Mouse (Mus musculus) forebrain, postnatal 0 days (tissue): Measurements from ENCODE around the gene Angptl1. TPM values are rescaled to one million over a fixed set of nuclear protein-coding genes. Genes with fewer than 3 reads are reported as not detected.
A peak's percentile ranks its signal among the peaks of the same experiment; 100 is the strongest.

Experiments used
- ATAC-seq: fragments of 200-750 bp; cut with Nextera tagmentation; 2 replicates; pipeline ENCODE4 v1.8.0; 2017; ENCODE audit warnings: mild to moderate bottlenecking, moderate library complexity
- DNase-seq: peaks from one replicate; pipeline ENCODE4 v3.0.0-alpha.2; 2015
- H3K27ac ChIP-seq: fragments of 300-500 bp; sonication (generic); 2 replicates; pipeline ENCODE4 v1.5.1; 2014; ENCODE audit warnings: low read depth, mild to moderate bottlenecking, antibody characterized with exemption, low read length, moderate library complexity, mixed read lengths
- H3K27me3 ChIP-seq: fragments of 300-500 bp; sonication (generic); 2 replicates; pipeline ENCODE4 v1.6.1; 2014; ENCODE audit warnings: mild to moderate bottlenecking, low read length, mixed read lengths; ENCODE audit not compliant: insufficient read depth
- H3K36me3 ChIP-seq: fragments of 300-500 bp; sonication (generic); 2 replicates; pipeline ENCODE4 v1.6.1; 2014; ENCODE audit warnings: mild to moderate bottlenecking, moderate library complexity; ENCODE audit not compliant: insufficient read depth
- H3K4me1 ChIP-seq: fragments of 300-500 bp; sonication (generic); 2 replicates; pipeline ENCODE4 v1.6.1; 2014; ENCODE audit warnings: antibody characterized with exemption; ENCODE audit not compliant: insufficient read depth
- H3K4me2 ChIP-seq: fragments of 300-500 bp; sonication (generic); 2 replicates; pipeline ENCODE4 v1.6.1; 2014; ENCODE audit warnings: low read depth, mild to moderate bottlenecking, moderate library complexity
- H3K4me3 ChIP-seq: fragments of 300-500 bp; sonication (generic); 2 replicates; pipeline ENCODE4 v1.5.1; 2014; ENCODE audit warnings: low read depth, low read length, mixed read lengths
- H3K9ac ChIP-seq: fragments of 300-500 bp; sonication (generic); 2 replicates; pipeline ENCODE4 v1.6.1; 2014; ENCODE audit warnings: mild to moderate bottlenecking
- H3K9me3 ChIP-seq: fragments of 300-500 bp; sonication (generic); 2 replicates; pipeline ENCODE4 v1.6.1; 2016; ENCODE audit warnings: low read length
- CTCF ChIP-seq: sonication (generic); IDR thresholded peaks from 2 replicates; pipeline ENCODE4 v1.5.1; 2016; ENCODE audit warnings: antibody characterized with exemption, control low read depth, low read depth
- WGBS: fragments of 180-500 bp; shearing (Covaris S2); extraction: QIAGEN DNeasy Blood & Tissue Kit; methylation state at CpG from one replicate; pipeline ENCODE4 v1.1.7; 2014; 5-methylcytosine and 5-hydroxymethylcytosine counted together
- polyA plus RNA-seq: library from polyadenylated mRNA; unstranded; fragments of >200 nt; fragmentation: Nextera tagmentation; extraction: Ambion mirVana; gene quantifications from 2 replicates; pipeline ENCODE4 v1.2.1, GENCODE M21; 2015
- total RNA-seq: library from RNA; depleted of rRNA; stranded (reverse); fragments of >200 nt; gene quantifications from 2 replicates; pipeline ENCODE4 v1.2.3, GENCODE M21; 2014

Angptl1 gene
- total and polyA plus RNA-seq, 2 experiments from 2014 or later = 0.58 to 0.95 TPM

GRCm38 (mm10) chr1:156854558-156854957 lies 16.2 kb downstream of the Angptl1 start:
- no peaks in the 10 kb centered on the region for H3K27me3 ChIP-seq
- no peak overlapping the region for H3K4me2 ChIP-seq
- WGBS = 95% methylated on average over 4 of the region's 4 CpGs
- no peak overlapping the region for H3K9ac ChIP-seq
- no peak for ATAC-seq
- H3K36me3 ChIP-seq = no peaks in the 10 kb centered on the region; the same call in 1 of the 2 replicates
- H3K27ac ChIP-seq = no peak overlapping the region
- H3K4me3 ChIP-seq = no peak overlapping the region
- H3K4me1 ChIP-seq = no peaks in the 10 kb centered on the region
- no peak for DNase-seq
- H3K9me3 ChIP-seq = no peaks in the 10 kb centered on the region
- TF ChIP-seq CTCF = no peak

GRCm38 (mm10) chr1:156856666-156857065 lies 18.3 kb downstream of the Angptl1 start:
- TF ChIP-seq CTCF = no peak
- H3K4me2 ChIP-seq = no peak overlapping the region
- ATAC-seq (no peak), DNase-seq (no peak)
- no peaks in the 10 kb centered on the region for H3K4me1 ChIP-seq
- H3K9ac ChIP-seq = no peak overlapping the region
- WGBS = 78% methylated on average over 2 of the region's 2 CpGs
- no peaks in the 10 kb centered on the region for H3K9me3 ChIP-seq
- H3K36me3 ChIP-seq = no peaks in the 10 kb centered on the region
- H3K27ac ChIP-seq = no peak overlapping the region
- no peak overlapping the region for H3K4me3 ChIP-seq
- no peaks in the 10 kb centered on the region for H3K27me3 ChIP-seq

- H3K4me2 ChIP-seq = no peak overlapping the region
- no peak for ATAC-seq
- H3K9me3 ChIP-seq = no peaks in the 10 kb centered on the region
- H3K27ac ChIP-seq = no peak overlapping the region
- no peaks in the 10 kb centered on the region for H3K4me1 ChIP-seq
- H3K4me3 ChIP-seq = no peak overlapping the region
- no peaks in the 10 kb centered on the region for H3K27me3 ChIP-seq
- TF ChIP-seq CTCF = no peak
- 95% methylated on average over 2 of the region's 2 CpGs for WGBS
- no peak overlapping the region for H3K9ac ChIP-seq
- no peak for DNase-seq
- H3K36me3 ChIP-seq = no peaks in the 10 kb centered on the region
Observed at GRCm38 (mm10) chr1:156859156-156859555, 20.8 kb downstream of the Angptl1 start.

GRCm38 (mm10) chr1:156859711-156860250 lies 21.4 kb downstream of the Angptl1 start:
- Histone ChIP-seq H3K9ac (no peak overlapping the region), H3K27me3 (no peaks in the 10 kb centered on the region), H3K9me3 (no peaks in the 10 kb centered on the region), H3K27ac (no peak overlapping the region), H3K4me3 (no peak overlapping the region), H3K4me1 (no peaks in the 10 kb centered on the region), H3K4me2 (no peak overlapping the region), H3K36me3 (no peaks in the 10 kb centered on the region)
- ATAC-seq (no peak), DNase-seq (no peak)
- no peak for TF ChIP-seq CTCF
- 50% methylated on average over 2 of the region's 2 CpGs for WGBS

- DNase-seq (no peak), ATAC-seq (no peak)
- no peak overlapping the region for H3K4me3 ChIP-seq
- no peaks in the 10 kb centered on the region for H3K9me3 ChIP-seq
- no peaks in the 10 kb centered on the region for H3K36me3 ChIP-seq
- TF ChIP-seq CTCF = no peak
- no peaks in the 10 kb centered on the region for H3K4me1 ChIP-seq
- no peaks in the 10 kb centered on the region for H3K27me3 ChIP-seq
- 86% methylated on average over 8 of the region's 8 CpGs for WGBS
- no peak overlapping the region for H3K27ac ChIP-seq
- no peak overlapping the region for H3K4me2 ChIP-seq
- H3K9ac ChIP-seq = no peak overlapping the region
Observed at GRCm38 (mm10) chr1:156860266-156860665, 21.9 kb downstream of the Angptl1 start.

- ATAC-seq (no peak), DNase-seq (no peak)
- TF ChIP-seq CTCF = peak; percentile 47
- no peak overlapping the region for H3K9ac ChIP-seq
- WGBS = 52% methylated on average over 4 of the region's 4 CpGs
- H3K27ac ChIP-seq = no peak overlapping the region
- H3K36me3 ChIP-seq = peaks cover 3% of the 10 kb centered on the region; the same call in 1 of the 2 replicates
- H3K9me3 ChIP-seq = no peaks in the 10 kb centered on the region
- no peaks in the 10 kb centered on the region for H3K4me1 ChIP-seq
- no peak overlapping the region for H3K4me2 ChIP-seq
- no peak overlapping the region for H3K4me3 ChIP-seq
- no peaks in the 10 kb centered on the region for H3K27me3 ChIP-seq
Observed at GRCm38 (mm10) chr1:156861475-156862043, 23.2 kb downstream of the Angptl1 start.

- ATAC-seq = no peak
Observed at GRCm38 (mm10) chr1:156863726-156864125, 25.4 kb downstream of the Angptl1 start.

More at GRCm38 (mm10) chr1:156863726-156864125, 25.4 kb downstream of the Angptl1 start:
- Histone ChIP-seq H3K4me1 (no peaks in the 10 kb centered on the region), H3K4me3 (no peak overlapping the region), H3K36me3 (peaks cover 5% of the 10 kb centered on the region), H3K9ac (no peak overlapping the region), H3K9me3 (no peaks in the 10 kb centered on the region), H3K4me2 (no peak overlapping the region), H3K27me3 (no peaks in the 10 kb centered on the region), H3K27ac (0 out of 2 replicates have a peak overlapping the region, but pooled peaks have one; percentile 35)
- no peak for TF ChIP-seq CTCF
- no peak for DNase-seq
- 53% methylated on average over 3 of the region's 3 CpGs for WGBS
